In genomic region chr1:74240832-74241231, GRCm38 (mm10) we compare ENCODE assay signal across 10 mouse cellular contexts. TPM values are rescaled to one million over a fixed set of nuclear protein-coding genes. Genes with fewer than 3 reads are reported as not detected.
A peak's percentile ranks its signal among the peaks of the same experiment; 100 is the strongest.
DNase-seq lines count a peak whose midpoint lies in the region; ATAC-seq and TF ChIP-seq lines count a peak whose summit lies in the region.
"Had no signal": no experiment of that assay in that cellular context is flagged by ENCODE, and none has a peak within 500 bp of the region (broad histone marks: within the 10 kb centered on the region; RNA-seq: fewer than 3 reads in every experiment).

No protein-coding gene starts in this region.

- H3K4me3 ChIP-seq in heart, embryonic 11.5 days (ENCODE audit: low read depth, low read length): no peak overlapping the region
- H3K4me3 ChIP-seq in liver, embryonic 11.5 days (ENCODE audit: low read depth, low read length): 0 out of 2 replicates have a peak overlapping the region, but pooled peaks have one; percentile 14
- H3K4me3 ChIP-seq in embryonic facial prominence, embryonic 15.5 days (replicated peaks): no peak overlapping the region
- no peak overlapping the region for H3K4me3 ChIP-seq in olfactory bulb, adult 2 months (ENCODE audit: insufficient read depth, low read depth, low read length)

- H3K4me2 ChIP-seq in heart, embryonic 11.5 days: peak overlapping the region; percentile 78
- peak overlapping the region; percentile 96 for H3K4me2 ChIP-seq in liver, embryonic 11.5 days
- no peak overlapping the region for H3K4me2 ChIP-seq in embryonic facial prominence, embryonic 15.5 days (replicated peaks)

- 55% methylated on average over 4 of the region's 4 CpGs for WGBS in heart, embryonic 11.5 days (ENCODE audit: insufficient replicate concordance)
- 70% methylated on average over 4 of the region's 4 CpGs for WGBS in liver, embryonic 11.5 days
- WGBS in embryonic facial prominence, embryonic 15.5 days: 71% methylated on average over 4 of the region's 4 CpGs
- WGBS in olfactory bulb, adult 2 months: 64% methylated on average over 4 of the region's 4 CpGs

- peaks cover 44% of the 10 kb centered on the region for H3K4me1 ChIP-seq in heart, embryonic 11.5 days (ENCODE audit: control insufficient read depth, insufficient read depth, low read length)
- peaks cover 42% of the 10 kb centered on the region for H3K4me1 ChIP-seq in liver, embryonic 11.5 days (replicated peaks; ENCODE audit: control insufficient read depth, insufficient read depth, low read length)
- peaks cover 40% of the 10 kb centered on the region for H3K4me1 ChIP-seq in embryonic facial prominence, embryonic 15.5 days
- peaks cover 15% of the 10 kb centered on the region for H3K4me1 ChIP-seq in olfactory bulb, adult 2 months (ENCODE audit: control insufficient read depth, insufficient read depth, low read length)

- no peak overlapping the region for H3K9ac ChIP-seq in heart, embryonic 11.5 days (ENCODE audit: low read depth, low read length)
- H3K9ac ChIP-seq in liver, embryonic 11.5 days (ENCODE audit: low read depth, low read length): no peak overlapping the region; the same call in 1 of the 2 replicates
- H3K9ac ChIP-seq in embryonic facial prominence, embryonic 15.5 days: no peak overlapping the region

- no peaks in the 10 kb centered on the region for H3K36me3 ChIP-seq in heart, embryonic 11.5 days (ENCODE audit: control insufficient read depth, insufficient read depth, low read length)
- no peaks in the 10 kb centered on the region for H3K36me3 ChIP-seq in liver, embryonic 11.5 days (ENCODE audit: control insufficient read depth, insufficient read depth, low read length)
- 0 out of 2 replicates have a peak, but pooled peaks cover 1% of the 10 kb centered on the region for H3K36me3 ChIP-seq in embryonic facial prominence, embryonic 15.5 days

- no peak for TF ChIP-seq CTCF in olfactory bulb, adult 2 months (IDR thresholded peaks at IDR 0.05; ENCODE audit: insufficient read depth, low read depth, low read length)

- H3K27ac ChIP-seq in heart, embryonic 11.5 days (ENCODE audit: low read depth, low read length): peak overlapping the region; percentile 57
- H3K27ac ChIP-seq in liver, embryonic 11.5 days (ENCODE audit: low read depth, low read length): no peak overlapping the region; the same call in 1 of the 2 replicates
- H3K27ac ChIP-seq in embryonic facial prominence, embryonic 15.5 days (replicated peaks): peak overlapping the region; percentile 58; the same call in 1 of the 2 replicates
- 0 out of 2 replicates have a peak overlapping the region, but pooled peaks have one; percentile 56 for H3K27ac ChIP-seq in olfactory bulb, adult 2 months (ENCODE audit: insufficient read depth, low read depth, low read length)

- no peak for ATAC-seq in heart, embryonic 11.5 days (replicated peaks; ENCODE audit: insufficient number of reproducible peaks, low FRiP score, low TSS enrichment)
- ATAC-seq in liver, embryonic 11.5 days (replicated peaks; ENCODE audit: low FRiP score): no peak
- no peak for ATAC-seq in embryonic facial prominence, embryonic 15.5 days (ENCODE audit: insufficient number of reproducible peaks, low FRiP score, low TSS enrichment, low read depth)

- DNase-seq in heart, postnatal 4 days: no peak
- DNase-seq in liver, embryonic 11.5 days (ENCODE audit: low spot score): no peak
- no peak for DNase-seq in liver
- no peak for DNase-seq in cerebellum, adult 11 months
- no peak for DNase-seq in cerebellum, postnatal 36 days
- DNase-seq: lung, adult 18-20 months had no signal

- no peaks in the 10 kb centered on the region for H3K9me3 ChIP-seq in heart, embryonic 11.5 days (replicated peaks; ENCODE audit: control insufficient read depth, low read length)
- no peaks in the 10 kb centered on the region for H3K9me3 ChIP-seq in liver, embryonic 11.5 days (ENCODE audit: control insufficient read depth, low read length)
- no peaks in the 10 kb centered on the region for H3K9me3 ChIP-seq in embryonic facial prominence, embryonic 15.5 days (replicated peaks)

- no peaks in the 10 kb centered on the region for H3K27me3 ChIP-seq in heart, embryonic 11.5 days (ENCODE audit: control insufficient read depth, insufficient read depth, low read length)
- no peaks in the 10 kb centered on the region for H3K27me3 ChIP-seq in liver, embryonic 11.5 days (replicated peaks; ENCODE audit: control insufficient read depth, insufficient read depth, low read length)
- no peaks in the 10 kb centered on the region for H3K27me3 ChIP-seq in embryonic facial prominence, embryonic 15.5 days

- no peak for TF ChIP-seq POLR2A in olfactory bulb, adult 2 months (IDR thresholded peaks at IDR 0.05; ENCODE audit: insufficient read depth, low read depth, low read length)

RNA-seq across cellular contexts. Expression of gene Arpc2, which starts 4.9 kb away (rescaled TPM):
- 387 and 411 TPM in 2 replicates for polyA plus RNA-seq in heart, embryonic 11.5 days (2014; fragmentation: Nextera tagmentation; extraction: Ambion mirVana)
- 100 to 1,000 TPM; 246 to 249 TPM for total RNA-seq in heart, postnatal 4 days (2021)
- polyA plus RNA-seq in liver, embryonic 11.5 days (2014; fragmentation: Nextera tagmentation; extraction: Ambion mirVana): 375 and 384 TPM in 2 replicates
- 401 and 415 TPM in 2 replicates for polyA plus RNA-seq in embryonic facial prominence, embryonic 15.5 days (2015; fragmentation: Nextera tagmentation; extraction: Ambion mirVana)
- not detected in 2 replicates for polyA plus RNA-seq in olfactory bulb, adult 2 months (2012; ENCODE audit: insufficient read depth, insufficient read length, low replicate concordance, missing spikeins)

RNA-seq across cellular contexts. Expression of gene Gpbar1, which starts 37.5 kb away (rescaled TPM):
- polyA plus RNA-seq in heart, embryonic 11.5 days (2014; fragmentation: Nextera tagmentation; extraction: Ambion mirVana): 0.83 and 1.0 TPM in 2 replicates
- not detected for total RNA-seq in heart, postnatal 4 days (2021)
- 2.8 and 3.2 TPM in 2 replicates for polyA plus RNA-seq in liver, embryonic 11.5 days (2014; fragmentation: Nextera tagmentation; extraction: Ambion mirVana)
- not detected in 2 replicates for polyA plus RNA-seq in embryonic facial prominence, embryonic 15.5 days (2015; fragmentation: Nextera tagmentation; extraction: Ambion mirVana)
- not detected in 2 replicates for polyA plus RNA-seq in olfactory bulb, adult 2 months (2012; ENCODE audit: insufficient read depth, insufficient read length, low replicate concordance, missing spikeins)
- total RNA-seq: layer of hippocampus, postnatal 14 days had no signal

RNA-seq across cellular contexts. Expression of gene Aamp, which starts 43.7 kb away (rescaled TPM):
- 173 and 193 TPM in 2 replicates for polyA plus RNA-seq in heart, embryonic 11.5 days (2014; fragmentation: Nextera tagmentation; extraction: Ambion mirVana)
- total RNA-seq in heart, postnatal 4 days (2021): 100 to 1,000 TPM; 103 to 105 TPM
- 190 and 193 TPM in 2 replicates for polyA plus RNA-seq in liver, embryonic 11.5 days (2014; fragmentation: Nextera tagmentation; extraction: Ambion mirVana)
- 247 and 256 TPM in 2 replicates for polyA plus RNA-seq in embryonic facial prominence, embryonic 15.5 days (2015; fragmentation: Nextera tagmentation; extraction: Ambion mirVana)
- not detected in 2 replicates for polyA plus RNA-seq in olfactory bulb, adult 2 months (2012; ENCODE audit: insufficient read depth, insufficient read length, low replicate concordance, missing spikeins)

RNA-seq across cellular contexts. Expression of gene Pnkd, which starts 43.9 kb away (rescaled TPM):
- 225 and 231 TPM in 2 replicates for polyA plus RNA-seq in heart, embryonic 11.5 days (2014; fragmentation: Nextera tagmentation; extraction: Ambion mirVana)
- total RNA-seq in heart, postnatal 4 days (2021): 100 to 1,000 TPM; 198 to 211 TPM
- 79.7 and 84.3 TPM in 2 replicates for polyA plus RNA-seq in liver, embryonic 11.5 days (2014; fragmentation: Nextera tagmentation; extraction: Ambion mirVana)
- polyA plus RNA-seq in embryonic facial prominence, embryonic 15.5 days (2015; fragmentation: Nextera tagmentation; extraction: Ambion mirVana): 120 and 130 TPM in 2 replicates
- polyA plus RNA-seq in olfactory bulb, adult 2 months (2012; ENCODE audit: insufficient read depth, insufficient read length, low replicate concordance, missing spikeins): not detected in 2 replicates

RNA-seq across cellular contexts. Expression of gene Cxcr1, which starts 46.4 kb away (rescaled TPM):
- polyA plus RNA-seq in heart, embryonic 11.5 days (2014; fragmentation: Nextera tagmentation; extraction: Ambion mirVana): not detected in 2 replicates
- not detected for total RNA-seq in heart, postnatal 4 days (2021)
- not detected in 2 replicates for polyA plus RNA-seq in liver, embryonic 11.5 days (2014; fragmentation: Nextera tagmentation; extraction: Ambion mirVana)
- not detected in 2 replicates for polyA plus RNA-seq in embryonic facial prominence, embryonic 15.5 days (2015; fragmentation: Nextera tagmentation; extraction: Ambion mirVana)
- polyA plus RNA-seq in olfactory bulb, adult 2 months (2012; ENCODE audit: insufficient read depth, insufficient read length, low replicate concordance, missing spikeins): not detected in 2 replicates
- total RNA-seq: layer of hippocampus, postnatal 14 days had no signal
